Mouse (Mus musculus): ENCODE results near the gene Msl1. TPM values are rescaled to one million over a fixed set of nuclear protein-coding genes. Genes with fewer than 3 reads are reported as not detected.

Gene Msl1
- polyA plus RNA-seq, 1 experiment: 35.6 TPM

GRCm38 (mm10) chr11:98766816-98767215, 28.5 kb upstream of the Msl1 start:
- TF ChIP-seq POLR2AphosphoS2 (IDR thresholded peaks at IDR 0.05; ENCODE audit: insufficient read length, low read depth) (peak; percentile 57), REST (IDR thresholded peaks at IDR 0.05; ENCODE audit: insufficient read depth, insufficient read length) (no peak), TCF12 (IDR thresholded peaks at IDR 0.05; ENCODE audit: insufficient read depth, poor library complexity, severe bottlenecking) (no peak), POLR2A (IDR thresholded peaks at IDR 0.05; ENCODE audit: insufficient read length, low read depth) (peak; percentile 31), MYOG (IDR thresholded peaks at IDR 0.05; ENCODE audit: control insufficient read depth in 1 of 3, insufficient read depth in 1 of 3, insufficient read length in 2 of 3, low read depth in 2 of 3) (peak in 2 of 3 experiments; percentile 14 to 34), CEBPB (IDR thresholded peaks at IDR 0.05; ENCODE audit: insufficient read depth, poor library complexity, severe bottlenecking) (no peak), TCF3 (IDR thresholded peaks at IDR 0.05; ENCODE audit: insufficient read length, low read depth) (no peak), MAX (IDR thresholded peaks at IDR 0.05; ENCODE audit: low read depth) (no peak)
- peaks cover 34% of the 10 kb centered on the region for H3K36me3 ChIP-seq (ENCODE audit: control insufficient read depth, insufficient read depth)

GRCm38 (mm10) chr11:98767276-98767675, 28.0 kb upstream of the Msl1 start:
- H3K36me3 ChIP-seq (ENCODE audit: control insufficient read depth, insufficient read depth): peaks cover 30% of the 10 kb centered on the region
- no peak overlapping the region for H3K4me3 ChIP-seq
- H3K4me2 ChIP-seq (ENCODE audit: low read depth): no peak overlapping the region

More at GRCm38 (mm10) chr11:98766816-98767215, 28.5 kb upstream of the Msl1 start:
- Histone ChIP-seq H3K4me2 (ENCODE audit: low read depth) (no peak overlapping the region), H3K79me2 (ENCODE audit: control insufficient read depth, insufficient read depth) (peaks cover 8% of the 10 kb centered on the region), H3ac (ENCODE audit: control insufficient read depth, insufficient read length) (no peak overlapping the region), H3K27me3 (ENCODE audit: control insufficient read depth, insufficient read depth, insufficient read length) (no peaks in the 10 kb centered on the region), H3K4me3 (no peak overlapping the region)

GRCm38 (mm10) chr11:98767713-98768112, 27.6 kb upstream of the Msl1 start:
- Histone ChIP-seq H3ac (ENCODE audit: control insufficient read depth, insufficient read length) (no peak overlapping the region), H3K27me3 (ENCODE audit: control insufficient read depth, insufficient read depth, insufficient read length) (no peaks in the 10 kb centered on the region), H3K4me3 (no peak overlapping the region), H3K79me2 (ENCODE audit: control insufficient read depth, insufficient read depth) (peaks cover 10% of the 10 kb centered on the region), H3K36me3 (ENCODE audit: control insufficient read depth, insufficient read depth) (peaks cover 30% of the 10 kb centered on the region), H3K4me2 (ENCODE audit: low read depth) (no peak overlapping the region)
- TF ChIP-seq MAX (IDR thresholded peaks at IDR 0.05; ENCODE audit: low read depth) (no peak), POLR2A (IDR thresholded peaks at IDR 0.05; ENCODE audit: insufficient read length, low read depth) (no peak), TCF3 (IDR thresholded peaks at IDR 0.05; ENCODE audit: insufficient read length, low read depth) (no peak)

More at GRCm38 (mm10) chr11:98767276-98767675, 28.0 kb upstream of the Msl1 start:
- Histone ChIP-seq H3ac (ENCODE audit: control insufficient read depth, insufficient read length) (no peak overlapping the region), H3K79me2 (ENCODE audit: control insufficient read depth, insufficient read depth) (peaks cover 10% of the 10 kb centered on the region), H3K27me3 (ENCODE audit: control insufficient read depth, insufficient read depth, insufficient read length) (no peaks in the 10 kb centered on the region)
- no peak for TF ChIP-seq TCF3 (IDR thresholded peaks at IDR 0.05; ENCODE audit: insufficient read length, low read depth)
- no peak for TF ChIP-seq USF1 (IDR thresholded peaks at IDR 0.05; ENCODE audit: low read depth)
- no peak for TF ChIP-seq SRF (IDR thresholded peaks at IDR 0.05; ENCODE audit: control insufficient read depth, insufficient read length, low read depth)
- TF ChIP-seq POLR2AphosphoS2 (IDR thresholded peaks at IDR 0.05; ENCODE audit: insufficient read length, low read depth): peak; percentile 65
- no peak for TF ChIP-seq CEBPB (IDR thresholded peaks at IDR 0.05; ENCODE audit: insufficient read depth, poor library complexity, severe bottlenecking)

- Histone ChIP-seq H3K79me2 (ENCODE audit: control insufficient read depth, insufficient read depth) (peaks cover 10% of the 10 kb centered on the region), H3K4me2 (ENCODE audit: low read depth) (no peak overlapping the region), H3K4me3 (no peak overlapping the region), H3K36me3 (ENCODE audit: control insufficient read depth, insufficient read depth) (peaks cover 30% of the 10 kb centered on the region), H3ac (ENCODE audit: control insufficient read depth, insufficient read length) (no peak overlapping the region), H3K27me3 (ENCODE audit: control insufficient read depth, insufficient read depth, insufficient read length) (no peaks in the 10 kb centered on the region)
- TF ChIP-seq POLR2A (IDR thresholded peaks at IDR 0.05; ENCODE audit: insufficient read length, low read depth) (peak; percentile 49), REST (IDR thresholded peaks at IDR 0.05; ENCODE audit: insufficient read depth, insufficient read length) (no peak), MYOD1 (IDR thresholded peaks at IDR 0.05; ENCODE audit: control insufficient read depth in 1 of 3, insufficient read length in 2 of 3, low read depth in 2 of 3) (no peak), MYOG (IDR thresholded peaks at IDR 0.05; ENCODE audit: control insufficient read depth in 1 of 3, insufficient read depth in 1 of 3, insufficient read length in 2 of 3, low read depth in 2 of 3) (no peak), POLR2AphosphoS2 (IDR thresholded peaks at IDR 0.05; ENCODE audit: insufficient read length, low read depth) (peak; percentile 89), USF1 (IDR thresholded peaks at IDR 0.05; ENCODE audit: low read depth) (no peak)
These were observed 26.9 kb upstream of the Msl1 start for GRCm38 (mm10) chr11:98768127-98769006.

GRCm38 (mm10) chr11:98769007-98769954, 26.0 kb upstream of the Msl1 start:
- no peak overlapping the region for H3K4me2 ChIP-seq (ENCODE audit: low read depth)

More at GRCm38 (mm10) chr11:98769007-98769954, 26.0 kb upstream of the Msl1 start:
- Histone ChIP-seq H3K79me2 (ENCODE audit: control insufficient read depth, insufficient read depth) (peaks cover 12% of the 10 kb centered on the region), H3K4me3 (no peak overlapping the region), H3K36me3 (ENCODE audit: control insufficient read depth, insufficient read depth) (peaks cover 30% of the 10 kb centered on the region), H3ac (ENCODE audit: control insufficient read depth, insufficient read length) (no peak overlapping the region), H3K27me3 (ENCODE audit: control insufficient read depth, insufficient read depth, insufficient read length) (no peaks in the 10 kb centered on the region)
- TF ChIP-seq E2F4 (IDR thresholded peaks at IDR 0.05; ENCODE audit: insufficient read depth) (no peak), TCF3 (IDR thresholded peaks at IDR 0.05; ENCODE audit: insufficient read length, low read depth) (no peak), POLR2AphosphoS2 (IDR thresholded peaks at IDR 0.05; ENCODE audit: insufficient read length, low read depth) (peak; percentile 78), CEBPB (IDR thresholded peaks at IDR 0.05; ENCODE audit: insufficient read depth, poor library complexity, severe bottlenecking) (no peak), POLR2A (IDR thresholded peaks at IDR 0.05; ENCODE audit: insufficient read length, low read depth) (peak; percentile 41)
